Mouse (Mus musculus) A20 (cell line): ENCODE measurements at regions not wholly inside any gene's neighbourhood (a gene's known extent, or its start where the extent isn't known, plus 50 kb on each side); places are given as distances from the start of the nearest gene placed in this dataset.
A peak's percentile ranks its signal among the peaks of the same experiment; 100 is the strongest.

ENCODE experiments used
- DNase-seq: peaks from one replicate; pipeline ENCODE4 v3.0.0-alpha.2; 2011; ENCODE audit warnings: low read depth, low spot score

GRCm38 (mm10) chr5:101124941-101125453 is 279.5 kb downstream of the Gpat3 start:
- DNase-seq = no peak

- no peak for DNase-seq
Observed at GRCm38 (mm10) chr5:101122914-101123313, 277.4 kb downstream of the Gpat3 start.

- DNase-seq = no peak
Observed at GRCm38 (mm10) chr5:101120509-101121201, 275.1 kb downstream of the Gpat3 start.

GRCm38 (mm10) chr5:101112151-101112769 is 266.7 kb downstream of the Gpat3 start:
- DNase-seq = no peak

GRCm38 (mm10) chr5:101111619-101112018 is 266.1 kb downstream of the Gpat3 start:
- no peak for DNase-seq

GRCm38 (mm10) chr5:101100975-101101699 is 255.6 kb downstream of the Gpat3 start:
- DNase-seq = peak; percentile 56

GRCm38 (mm10) chr5:101091027-101091598 is 245.6 kb downstream of the Gpat3 start:
- DNase-seq = no peak

GRCm38 (mm10) chr5:101090415-101091026 is 245.0 kb downstream of the Gpat3 start:
- no peak for DNase-seq

GRCm38 (mm10) chr5:101085199-101085598 is 239.7 kb downstream of the Gpat3 start:
- DNase-seq = no peak

GRCm38 (mm10) chr5:101082611-101083010 is 237.1 kb downstream of the Gpat3 start:
- DNase-seq = no peak

- no peak for DNase-seq
Observed at GRCm38 (mm10) chr5:101064308-101064707, 218.8 kb downstream of the Gpat3 start.

- no peak for DNase-seq
Observed at GRCm38 (mm10) chr5:101063254-101063653, 217.7 kb downstream of the Gpat3 start.

- no peak for DNase-seq
Observed at GRCm38 (mm10) chr5:101051591-101051990, 206.1 kb downstream of the Gpat3 start.

- no peak for DNase-seq
Observed at GRCm38 (mm10) chr5:101040488-101040887, 195.0 kb downstream of the Gpat3 start.

- no peak for DNase-seq
Observed at GRCm38 (mm10) chr5:101032968-101033367, 187.5 kb downstream of the Gpat3 start.

- no peak for DNase-seq
Observed at GRCm38 (mm10) chr5:101032147-101032900, 186.8 kb downstream of the Gpat3 start.

- no peak for DNase-seq
Observed at GRCm38 (mm10) chr5:101024796-101025195, 179.3 kb downstream of the Gpat3 start.

- no peak for DNase-seq
Observed at GRCm38 (mm10) chr5:101023784-101024183, 178.3 kb downstream of the Gpat3 start.

- peak; percentile 62 for DNase-seq
Observed at GRCm38 (mm10) chr5:101020784-101021183, 175.3 kb downstream of the Gpat3 start.

GRCm38 (mm10) chr5:101013844-101014243 is 168.3 kb downstream of the Gpat3 start:
- no peak for DNase-seq

- peak; percentile 41 for DNase-seq
Observed at GRCm38 (mm10) chr5:101005216-101005615, 159.7 kb downstream of the Gpat3 start.
